Mouse (Mus musculus): ENCODE measurements around the gene Tmem251. TPM values are rescaled to one million over a fixed set of nuclear protein-coding genes. Genes with fewer than 3 reads are reported as not detected.

The Tmem251 gene
- polyA plus RNA-seq, 1 experiment from 2014 or later: 13.2 TPM

DNA sequence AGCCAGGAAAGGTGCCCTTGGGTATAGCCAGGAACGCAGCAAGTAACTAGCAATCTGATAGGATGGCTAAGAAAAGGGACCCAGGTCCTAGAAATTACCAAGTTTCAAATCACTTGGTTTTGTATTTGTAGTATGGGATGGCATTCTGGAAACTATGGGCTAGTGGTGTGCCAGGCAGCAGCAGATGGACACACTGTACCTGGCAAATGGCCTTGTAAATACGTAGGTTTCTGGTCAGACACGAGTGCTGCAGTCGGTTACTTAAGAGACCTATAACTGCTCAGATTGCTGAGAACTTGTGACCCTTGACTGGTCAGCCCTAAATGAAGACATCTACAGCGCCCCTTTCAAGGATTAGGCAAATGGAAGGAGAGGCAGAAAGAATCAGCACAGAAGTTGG is 34.6 kb downstream of the Tmem251 start:
- no peak overlapping the region for H3K9ac ChIP-seq (replicated peaks; ENCODE audit: low read length)
- no peak for ATAC-seq (ENCODE audit: low FRiP score, low TSS enrichment)
- no peaks in the 10 kb centered on the region for H3K27me3 ChIP-seq (ENCODE audit: control insufficient read depth, insufficient read depth, low read length)
- no peak overlapping the region for H3K4me3 ChIP-seq (replicated peaks; ENCODE audit: low read depth, low read length)
- H3K4me2 ChIP-seq (ENCODE audit: low read length): no peak overlapping the region
- no peaks in the 10 kb centered on the region for H3K4me1 ChIP-seq (ENCODE audit: control insufficient read depth, insufficient read depth, low read length)
- H3K9me3 ChIP-seq (ENCODE audit: control insufficient read depth, low read length): no peaks in the 10 kb centered on the region
- WGBS: 61% methylated on average over 5 of the region's 5 CpGs
- H3K27ac ChIP-seq (replicated peaks; ENCODE audit: low read depth, low read length): no peak overlapping the region
- no peak for DNase-seq
- H3K36me3 ChIP-seq (ENCODE audit: control insufficient read depth, insufficient read depth, low read length): peaks cover 51% of the 10 kb centered on the region

DNA sequence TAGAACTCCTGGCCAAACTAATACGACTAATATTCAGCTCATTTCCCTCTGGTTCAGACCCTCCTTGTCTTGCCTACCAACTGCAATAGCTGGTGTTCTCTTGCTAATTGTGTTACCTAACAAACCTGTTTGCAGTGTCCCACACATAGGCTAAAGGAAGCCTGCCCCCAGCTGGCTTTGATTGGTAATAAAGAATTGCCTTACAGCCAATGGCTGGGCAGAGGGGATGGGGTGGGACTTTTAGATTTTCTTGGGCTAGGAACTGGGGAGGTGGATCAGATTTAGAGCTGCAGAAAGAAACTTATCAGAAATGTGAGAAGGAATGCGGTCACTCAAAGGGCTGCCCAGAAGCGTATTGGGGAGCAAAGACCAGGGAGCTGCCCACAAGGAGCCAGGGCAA is 35.9 kb downstream of the Tmem251 start:
- Histone ChIP-seq H3K27me3 (ENCODE audit: control insufficient read depth, insufficient read depth, low read length) (no peaks in the 10 kb centered on the region), H3K4me2 (ENCODE audit: low read length) (no peak overlapping the region), H3K4me3 (replicated peaks; ENCODE audit: low read depth, low read length) (no peak overlapping the region), H3K4me1 (ENCODE audit: control insufficient read depth, insufficient read depth, low read length) (no peaks in the 10 kb centered on the region), H3K36me3 (ENCODE audit: control insufficient read depth, insufficient read depth, low read length) (peaks cover 48% of the 10 kb centered on the region), H3K9ac (replicated peaks; ENCODE audit: low read length) (no peak overlapping the region), H3K9me3 (ENCODE audit: control insufficient read depth, low read length) (no peaks in the 10 kb centered on the region), H3K27ac (replicated peaks; ENCODE audit: low read depth, low read length) (no peak overlapping the region)
- ATAC-seq (ENCODE audit: low FRiP score, low TSS enrichment): no peak
- WGBS: 48% methylated on average over 3 of the region's 3 CpGs
- peak; percentile 33 for DNase-seq

DNA sequence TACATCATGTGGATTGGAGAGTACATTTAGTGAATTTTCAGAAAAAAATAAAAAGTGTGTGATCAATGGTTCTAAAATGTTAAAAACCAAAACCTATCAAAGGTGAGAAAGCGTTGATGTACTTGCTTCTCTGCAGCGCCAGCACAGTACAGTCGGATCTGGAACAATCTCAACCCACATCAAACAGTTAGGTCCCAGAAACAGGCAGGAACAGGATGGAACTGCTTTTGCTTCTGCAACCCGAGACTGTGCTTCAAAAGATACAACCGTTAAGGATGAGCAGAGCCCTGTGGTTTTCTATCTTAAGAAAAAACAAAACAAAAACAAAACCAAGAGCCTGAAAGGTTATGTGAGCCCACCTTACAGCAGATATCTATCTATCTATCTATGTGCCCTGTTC is 39.3 kb downstream of the Tmem251 start:
- H3K36me3 ChIP-seq (ENCODE audit: control insufficient read depth, insufficient read depth, low read length): peaks cover 48% of the 10 kb centered on the region
- whole genome bisulfite sequencing: 97% methylated on average over 5 of the region's 5 CpGs
- no peaks in the 10 kb centered on the region for H3K9me3 ChIP-seq (ENCODE audit: control insufficient read depth, low read length)
- no peaks in the 10 kb centered on the region for H3K27me3 ChIP-seq (ENCODE audit: control insufficient read depth, insufficient read depth, low read length)
- H3K4me1 ChIP-seq (ENCODE audit: control insufficient read depth, insufficient read depth, low read length): no peaks in the 10 kb centered on the region
- DNase-seq: no peak
- no peak overlapping the region for H3K27ac ChIP-seq (replicated peaks; ENCODE audit: low read depth, low read length)
- H3K4me2 ChIP-seq (ENCODE audit: low read length): no peak overlapping the region
- H3K9ac ChIP-seq (replicated peaks; ENCODE audit: low read length): no peak overlapping the region
- H3K4me3 ChIP-seq (replicated peaks; ENCODE audit: low read depth, low read length): no peak overlapping the region
- ATAC-seq (ENCODE audit: low FRiP score, low TSS enrichment): no peak

DNA sequence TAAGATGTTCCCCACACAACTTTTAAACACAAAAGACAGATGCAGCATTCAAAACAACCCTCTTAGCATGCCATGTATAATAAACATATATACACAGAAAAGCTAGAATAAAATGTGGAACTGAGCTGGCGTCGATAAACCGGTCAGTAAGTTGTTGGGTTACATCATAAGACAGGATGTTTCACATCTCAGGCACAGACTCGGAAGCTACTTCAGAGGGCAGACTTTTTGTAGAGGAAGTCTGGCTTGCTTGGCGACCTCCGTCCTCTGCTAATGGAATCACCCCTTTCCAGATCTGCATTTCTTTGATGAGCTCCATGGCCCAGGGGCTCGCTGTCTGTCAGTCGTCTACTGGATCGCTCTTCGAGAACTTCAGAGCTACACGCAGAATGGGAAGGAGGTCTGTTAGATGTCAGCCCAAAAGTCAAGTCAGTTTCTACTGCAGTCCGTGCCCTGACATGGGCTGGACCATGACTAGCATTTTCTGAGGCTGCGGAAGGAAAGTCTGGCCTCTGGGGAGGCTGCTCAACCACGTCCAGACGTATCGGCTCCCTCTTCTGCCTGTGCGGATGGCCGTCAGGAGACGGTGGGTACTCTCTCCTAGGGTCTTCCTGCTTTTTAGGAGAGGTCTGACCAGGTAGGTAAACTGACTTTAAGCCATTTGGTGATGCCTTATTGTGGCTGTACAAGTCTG is 41.5 kb downstream of the Tmem251 start:
- Histone ChIP-seq H3K4me3 (replicated peaks; ENCODE audit: low read depth, low read length) (no peak overlapping the region), H3K9me3 (ENCODE audit: control insufficient read depth, low read length) (no peaks in the 10 kb centered on the region), H3K36me3 (ENCODE audit: control insufficient read depth, insufficient read depth, low read length) (peaks cover 55% of the 10 kb centered on the region), H3K4me2 (ENCODE audit: low read length) (no peak overlapping the region), H3K27ac (replicated peaks; ENCODE audit: low read depth, low read length) (no peak overlapping the region), H3K9ac (replicated peaks; ENCODE audit: low read length) (no peak overlapping the region), H3K4me1 (ENCODE audit: control insufficient read depth, insufficient read depth, low read length) (no peaks in the 10 kb centered on the region), H3K27me3 (ENCODE audit: control insufficient read depth, insufficient read depth, low read length) (no peaks in the 10 kb centered on the region)
- DNase-seq: no peak
- WGBS: 92% methylated on average over 19 of the region's 19 CpGs
- ATAC-seq (ENCODE audit: low FRiP score, low TSS enrichment): no peak

DNA sequence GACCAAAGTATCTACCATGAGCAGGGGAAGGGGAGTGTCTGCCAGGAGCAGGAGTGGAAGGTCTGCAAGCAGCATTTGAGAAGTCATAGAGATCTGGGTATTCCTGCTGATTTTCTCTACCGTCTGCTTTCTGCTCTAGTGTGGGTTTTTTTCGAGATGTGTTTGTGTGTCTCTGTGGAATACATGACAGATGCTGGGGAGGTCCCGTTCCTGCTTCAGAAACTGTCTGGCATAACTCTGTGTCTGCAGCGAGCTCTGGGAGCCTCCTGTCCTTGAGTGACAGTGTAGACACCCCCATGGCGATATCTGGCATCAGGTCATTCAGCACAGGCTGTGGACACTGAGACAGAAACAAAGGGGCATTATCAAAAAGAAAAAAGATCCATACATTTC is 42.0 kb downstream of the Tmem251 start:
- H3K4me3 ChIP-seq (replicated peaks; ENCODE audit: low read depth, low read length): no peak overlapping the region
- ATAC-seq (ENCODE audit: low FRiP score, low TSS enrichment) (no peak), DNase-seq (no peak)
- H3K9ac ChIP-seq (replicated peaks; ENCODE audit: low read length): no peak overlapping the region
- no peak overlapping the region for H3K4me2 ChIP-seq (ENCODE audit: low read length)
- no peaks in the 10 kb centered on the region for H3K4me1 ChIP-seq (ENCODE audit: control insufficient read depth, insufficient read depth, low read length)
- peaks cover 55% of the 10 kb centered on the region for H3K36me3 ChIP-seq (ENCODE audit: control insufficient read depth, insufficient read depth, low read length)
- no peaks in the 10 kb centered on the region for H3K27me3 ChIP-seq (ENCODE audit: control insufficient read depth, insufficient read depth, low read length)
- no peak overlapping the region for H3K27ac ChIP-seq (replicated peaks; ENCODE audit: low read depth, low read length)
- no peaks in the 10 kb centered on the region for H3K9me3 ChIP-seq (ENCODE audit: control insufficient read depth, low read length)
- 88% methylated on average over 5 of the region's 5 CpGs for WGBS

DNA sequence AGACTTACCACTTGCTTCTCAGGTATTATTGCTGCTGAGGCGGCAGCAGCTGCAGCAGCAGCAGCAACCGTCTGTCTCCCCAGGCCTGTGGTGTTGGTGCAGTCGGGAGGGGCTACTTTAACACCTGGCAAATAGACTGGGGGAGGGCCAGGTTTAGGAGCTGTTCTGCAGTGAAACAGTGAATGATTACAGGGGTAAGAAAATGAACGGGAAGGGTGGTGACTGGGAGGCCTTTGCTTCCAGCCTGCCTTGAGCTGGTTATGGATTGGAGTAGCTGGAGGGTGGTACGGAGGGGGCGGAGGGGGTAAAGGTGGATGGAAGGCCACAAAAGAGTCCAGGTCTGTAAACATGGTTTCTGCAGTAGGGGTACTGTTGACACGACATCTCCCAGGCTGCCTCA is 44.4 kb downstream of the Tmem251 start:
- Histone ChIP-seq H3K27me3 (ENCODE audit: control insufficient read depth, insufficient read depth, low read length) (no peaks in the 10 kb centered on the region), H3K4me1 (ENCODE audit: control insufficient read depth, insufficient read depth, low read length) (no peaks in the 10 kb centered on the region), H3K9ac (replicated peaks; ENCODE audit: low read length) (no peak overlapping the region), H3K9me3 (ENCODE audit: control insufficient read depth, low read length) (no peaks in the 10 kb centered on the region), H3K36me3 (ENCODE audit: control insufficient read depth, insufficient read depth, low read length) (peaks cover 73% of the 10 kb centered on the region), H3K4me3 (replicated peaks; ENCODE audit: low read depth, low read length) (no peak overlapping the region), H3K4me2 (ENCODE audit: low read length) (no peak overlapping the region), H3K27ac (replicated peaks; ENCODE audit: low read depth, low read length) (no peak overlapping the region)
- ATAC-seq (ENCODE audit: low FRiP score, low TSS enrichment): no peak
- DNase-seq: no peak
- 92% methylated on average over 7 of the region's 7 CpGs for WGBS

Other genes with a start within 250 kb of the Tmem251 start
- gene Chga, start 188.8 kb upstream of the Tmem251 start, polyA plus RNA-seq (2014; fragmentation: Nextera tagmentation; extraction: Ambion mirVana): 92.7 and 116 TPM in 2 replicates
- 24.0 and 30.1 TPM in 2 replicates for gene Itpk1, start 38.8 kb upstream of the Tmem251 start, polyA plus RNA-seq (2014; fragmentation: Nextera tagmentation; extraction: Ambion mirVana)
- 60.0 and 63.6 TPM in 2 replicates for gene Moap1, start 101 bp upstream of the Tmem251 start, polyA plus RNA-seq (2014; fragmentation: Nextera tagmentation; extraction: Ambion mirVana)
- not detected in 2 replicates for gene Gm28051, start 14.0 kb downstream of the Tmem251 start, polyA plus RNA-seq (2014; fragmentation: Nextera tagmentation; extraction: Ambion mirVana)
- gene Gon7, start 14.0 kb downstream of the Tmem251 start, polyA plus RNA-seq (2014; fragmentation: Nextera tagmentation; extraction: Ambion mirVana): 44.9 and 51.8 TPM in 2 replicates
- 32.6 and 47.1 TPM in 2 replicates for gene Ubr7, start 14.2 kb downstream of the Tmem251 start, polyA plus RNA-seq (2014; fragmentation: Nextera tagmentation; extraction: Ambion mirVana)
- gene Gm20604, start 14.9 kb downstream of the Tmem251 start, polyA plus RNA-seq (2014; fragmentation: Nextera tagmentation; extraction: Ambion mirVana): 46.7 and 47.3 TPM in 2 replicates
- gene Btbd7, start 134.7 kb downstream of the Tmem251 start, polyA plus RNA-seq (2014; fragmentation: Nextera tagmentation; extraction: Ambion mirVana): 19.1 and 20.5 TPM in 2 replicates
- not detected in 2 replicates for gene Cox8c, start 155.6 kb downstream of the Tmem251 start, polyA plus RNA-seq (2014; fragmentation: Nextera tagmentation; extraction: Ambion mirVana)
- 13.6 and 15.4 TPM in 2 replicates for gene Unc79, start 205.1 kb downstream of the Tmem251 start, polyA plus RNA-seq (2014; fragmentation: Nextera tagmentation; extraction: Ambion mirVana)

Data from midbrain, embryonic 14.5 days (tissue).